Mouse (Mus musculus): ENCODE measurements around the gene Ceacam16.

GRCm38 (mm10) chr7:19830682-19831156, 30.4 kb downstream of the Ceacam16 start:
- no peak for TF ChIP-seq HCFC1 (IDR thresholded peaks at IDR 0.05; ENCODE audit: borderline replicate concordance, insufficient read depth, low read length)
- TF ChIP-seq MAFK (IDR thresholded peaks at IDR 0.05; ENCODE audit: insufficient read depth, low read depth, low read length): no peak
- TF ChIP-seq CHD2 (IDR thresholded peaks at IDR 0.05; ENCODE audit: low read depth, low read length): no peak
- TF ChIP-seq ZNF384 (IDR thresholded peaks at IDR 0.05; ENCODE audit: low read depth, low read length): no peak

Measured in ES-E14 (cell line).